Mouse (Mus musculus) kidney, embryonic 15.5 days (tissue): Measurements from ENCODE around the gene Tmem54. TPM values are rescaled to one million over a fixed set of nuclear protein-coding genes. Genes with fewer than 3 reads are reported as not detected.
A peak's percentile ranks its signal among the peaks of the same experiment; 100 is the strongest.

Experiments used
- ATAC-seq: fragments of 200-750 bp; cut with Nextera tagmentation; replicated peaks from 2 replicates; pipeline ENCODE4 v1.8.0; 2017; ENCODE audit warnings: moderate TSS enrichment; ENCODE audit not compliant: low FRiP score
- H3K27ac ChIP-seq: fragments of 300-500 bp; sonication (generic); 2 replicates; pipeline ENCODE4 v1.5.1; 2015; ENCODE audit warnings: mild to moderate bottlenecking, inconsistent platforms
- H3K27me3 ChIP-seq: fragments of 300-500 bp; sonication (generic); 2 replicates; pipeline ENCODE4 v1.6.1; 2015; ENCODE audit warnings: inconsistent platforms
- H3K36me3 ChIP-seq: fragments of 300-500 bp; sonication (generic); 2 replicates; pipeline ENCODE4 v1.6.1; 2015; ENCODE audit warnings: inconsistent platforms
- H3K4me1 ChIP-seq: fragments of 300-500 bp; sonication (generic); 2 replicates; pipeline ENCODE4 v1.6.1; 2015; ENCODE audit warnings: inconsistent platforms
- H3K4me2 ChIP-seq: fragments of 300-500 bp; sonication (generic); 2 replicates; pipeline ENCODE4 v1.6.1; 2015; ENCODE audit warnings: moderate library complexity, mild to moderate bottlenecking, inconsistent platforms
- H3K4me3 ChIP-seq: fragments of 300-500 bp; sonication (generic); replicated peaks from 2 replicates; pipeline ENCODE4 v1.5.1; 2015; ENCODE audit warnings: mild to moderate bottlenecking, inconsistent platforms
- H3K9ac ChIP-seq: fragments of 300-500 bp; sonication (generic); 2 replicates; pipeline ENCODE4 v1.6.1; 2015; ENCODE audit warnings: mild to moderate bottlenecking, inconsistent platforms
- H3K9me3 ChIP-seq: fragments of 300-500 bp; sonication (generic); replicated peaks from 2 replicates; pipeline ENCODE4 v1.6.1; 2016; ENCODE audit warnings: inconsistent platforms
- WGBS: fragments of 180-500 bp; shearing (Covaris S2); methylation state at CpG from one replicate; pipeline ENCODE4 v1.1.7; 2015; ENCODE audit warnings: mixed read lengths; 5-methylcytosine and 5-hydroxymethylcytosine counted together
- polyA plus RNA-seq: library from polyadenylated mRNA; unstranded; fragments of >200 nt; fragmentation: Nextera tagmentation; extraction: Ambion mirVana; gene quantifications from 2 replicates; pipeline ENCODE4 v1.2.1, GENCODE M21; 2015

Gene Tmem54
- 9.2 TPM in 2 replicates for polyA plus RNA-seq

- H3K9ac ChIP-seq, result peak within 1 kb of the TSS; percentile 37
Observed at GRCm38 (mm10) chr4:129105356-129105755, at the start of gene Tmem54. Tmem54 (plus strand) TSS chr4:129105548.

GRCm38 (mm10) chr4:129055562-129055961, 49.8 kb upstream of the Tmem54 start:
- Histone ChIP-seq H3K36me3 (no peaks in the 10 kb centered on the region), H3K9ac (no peak overlapping the region), H3K4me2 (no peak overlapping the region), H3K27ac (no peak overlapping the region), H3K4me1 (peaks cover 17% of the 10 kb centered on the region), H3K27me3 (peaks cover 16% of the 10 kb centered on the region), H3K4me3 (no peak overlapping the region), H3K9me3 (no peaks in the 10 kb centered on the region)
- no peak for ATAC-seq
- WGBS, result 81% methylated on average over 5 of the region's 5 CpGs

More at GRCm38 (mm10) chr4:129105356-129105755, at the start of gene Tmem54:
- Histone ChIP-seq H3K4me3 (peak within 1 kb of the TSS; percentile 35), H3K9me3 (no peaks in the 10 kb centered on the region), H3K27me3 (peaks cover 38% of the 10 kb centered on the region), H3K27ac (no peak within 1 kb of the TSS), H3K36me3 (no peaks in the 10 kb centered on the region), H3K4me1 (peaks cover 35% of the 10 kb centered on the region), H3K4me2 (peak within 1 kb of the TSS; percentile 64)
- peak; percentile 63 for ATAC-seq
- WGBS, result 2% methylated on average over 40 of the region's 40 CpGs

DNA sequence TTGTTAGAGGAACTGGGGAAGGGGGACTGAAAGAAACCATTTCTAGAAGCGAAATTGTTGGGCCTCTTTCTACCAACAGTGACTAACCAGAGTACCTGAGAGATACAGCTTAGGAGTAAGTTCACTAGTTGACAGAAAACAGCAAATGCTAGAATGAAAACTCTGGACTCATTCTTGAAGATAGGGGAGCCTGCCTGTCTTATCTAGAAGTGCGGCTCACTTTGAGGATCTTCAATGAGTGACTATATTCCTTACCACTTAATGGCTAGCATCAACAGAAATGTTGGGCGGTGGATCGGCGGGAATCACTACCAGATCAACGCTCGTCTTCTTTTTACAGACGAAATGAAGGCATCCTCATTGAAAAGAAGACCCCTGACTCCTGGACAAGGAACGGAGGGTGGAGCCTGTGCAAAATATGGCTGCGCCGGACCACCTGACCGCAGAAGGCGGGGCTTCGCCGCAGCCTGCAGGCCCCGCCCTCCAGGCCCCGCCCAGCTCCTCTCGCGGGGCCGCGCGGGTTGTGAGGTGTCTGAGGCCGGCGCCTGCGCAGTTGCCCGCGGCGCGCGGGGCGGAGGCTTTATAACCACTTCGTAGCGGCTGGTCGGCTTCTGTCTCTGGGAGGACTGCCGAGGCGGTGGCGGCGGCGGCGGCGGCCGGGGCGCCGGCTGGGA, 47.7 kb upstream of the Tmem54 start:
- Histone ChIP-seq H3K9me3 (no peaks in the 10 kb centered on the region), H3K4me2 (peak overlapping the region; percentile 100), H3K9ac (peak overlapping the region; percentile 92), H3K27ac (peak overlapping the region; percentile 92), H3K4me3 (peak overlapping the region; percentile 84), H3K36me3 (no peaks in the 10 kb centered on the region), H3K27me3 (no peaks in the 10 kb centered on the region), H3K4me1 (peaks cover 17% of the 10 kb centered on the region)
- peak; percentile 96 for ATAC-seq
- WGBS, result 4% methylated on average over 44 of the region's 44 CpGs

GRCm38 (mm10) chr4:129058207-129059092, 46.9 kb upstream of the Tmem54 start, which contains the start of gene Rnf19b:
Rnf19b (plus strand) TSS chr4:129058271.
- WGBS, result under 1% methylated on average over 99 of the region's 107 CpGs
- Histone ChIP-seq H3K27me3 (no peaks in the 10 kb centered on the region), H3K27ac (peak within 1 kb of the TSS; percentile 92), H3K9me3 (no peaks in the 10 kb centered on the region), H3K9ac (peak within 1 kb of the TSS; percentile 92), H3K4me1 (peaks cover 19% of the 10 kb centered on the region), H3K4me2 (peak within 1 kb of the TSS; percentile 100), H3K4me3 (peak within 1 kb of the TSS; percentile 84), H3K36me3 (no peaks in the 10 kb centered on the region)
- peak; percentile 72 for ATAC-seq

- H3K9me3 ChIP-seq, result no peaks in the 10 kb centered on the region
- 0 out of 2 replicates have a peak, but pooled peaks have one; percentile 14 for ATAC-seq
- no peaks in the 10 kb centered on the region for H3K27me3 ChIP-seq
- peak overlapping the region; percentile 92 for H3K9ac ChIP-seq
- 3% methylated on average over 13 of the region's 13 CpGs for WGBS
- H3K27ac ChIP-seq, result peak overlapping the region; percentile 92; the same call in 1 of the 2 replicates
- no peaks in the 10 kb centered on the region for H3K36me3 ChIP-seq
- H3K4me3 ChIP-seq, result peak overlapping the region; percentile 84
- peaks cover 19% of the 10 kb centered on the region for H3K4me1 ChIP-seq
- H3K4me2 ChIP-seq, result peak overlapping the region; percentile 100
Observed at GRCm38 (mm10) chr4:129059125-129059551, 46.2 kb upstream of the Tmem54 start.

DNA sequence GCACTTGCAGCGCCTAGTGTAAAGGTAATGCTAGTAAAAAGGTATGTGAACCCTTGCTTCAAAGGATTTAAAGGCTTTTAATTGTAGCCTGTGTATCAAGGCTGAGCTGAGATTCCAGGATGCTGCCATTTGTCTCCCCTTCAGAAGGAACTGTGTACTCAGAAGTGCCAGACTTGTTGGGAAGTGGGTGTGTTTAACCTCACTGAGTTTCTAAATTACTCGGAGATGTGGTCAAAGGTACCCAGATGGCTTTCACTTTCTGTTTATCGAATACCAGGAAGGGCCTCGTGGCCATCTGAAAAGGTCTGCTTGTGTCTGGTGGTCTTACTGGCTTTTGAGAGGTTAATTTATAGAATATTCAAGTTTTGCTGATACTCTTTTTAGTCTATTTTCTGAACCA, 45.4 kb upstream of the Tmem54 start:
- peak overlapping the region; percentile 100 for H3K4me2 ChIP-seq
- H3K27me3 ChIP-seq, result no peaks in the 10 kb centered on the region
- H3K4me3 ChIP-seq, result peak overlapping the region; percentile 84
- H3K9ac ChIP-seq, result 0 out of 2 replicates have a peak overlapping the region, but pooled peaks have one; percentile 92
- ATAC-seq, result no peak
- H3K9me3 ChIP-seq, result no peaks in the 10 kb centered on the region
- WGBS, result 10% methylated on average over 4 of the region's 4 CpGs
- H3K36me3 ChIP-seq, result no peaks in the 10 kb centered on the region
- no peak overlapping the region for H3K27ac ChIP-seq
- peaks cover 19% of the 10 kb centered on the region for H3K4me1 ChIP-seq

DNA sequence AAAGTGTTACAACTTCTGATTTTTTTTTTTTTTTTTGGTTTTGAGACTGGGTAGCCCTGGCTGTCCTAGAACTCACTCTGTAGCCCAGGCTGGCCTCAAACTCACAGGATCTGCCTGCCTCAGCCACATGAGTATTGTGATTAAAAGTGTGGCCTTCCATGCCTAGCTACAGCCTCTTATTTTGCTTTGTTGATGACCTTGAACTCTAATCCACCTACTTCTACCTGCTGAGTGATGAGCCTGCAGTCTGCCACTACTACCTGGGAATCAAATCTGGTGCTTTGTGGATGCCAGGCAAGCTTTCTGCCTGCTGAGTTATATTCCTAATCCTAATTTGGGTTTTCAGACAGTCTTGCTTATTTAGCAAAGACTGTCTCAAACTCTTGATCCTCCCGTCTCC, 43.9 kb upstream of the Tmem54 start:
- no peak overlapping the region for H3K9ac ChIP-seq
- no peaks in the 10 kb centered on the region for H3K27me3 ChIP-seq
- 95% methylated on average over 1 of the region's 1 CpGs for WGBS
- H3K4me3 ChIP-seq, result no peak overlapping the region
- H3K27ac ChIP-seq, result no peak overlapping the region
- H3K4me1 ChIP-seq, result peaks cover 19% of the 10 kb centered on the region
- no peak overlapping the region for H3K4me2 ChIP-seq
- no peaks in the 10 kb centered on the region for H3K36me3 ChIP-seq
- ATAC-seq, result no peak
- H3K9me3 ChIP-seq, result no peaks in the 10 kb centered on the region

DNA sequence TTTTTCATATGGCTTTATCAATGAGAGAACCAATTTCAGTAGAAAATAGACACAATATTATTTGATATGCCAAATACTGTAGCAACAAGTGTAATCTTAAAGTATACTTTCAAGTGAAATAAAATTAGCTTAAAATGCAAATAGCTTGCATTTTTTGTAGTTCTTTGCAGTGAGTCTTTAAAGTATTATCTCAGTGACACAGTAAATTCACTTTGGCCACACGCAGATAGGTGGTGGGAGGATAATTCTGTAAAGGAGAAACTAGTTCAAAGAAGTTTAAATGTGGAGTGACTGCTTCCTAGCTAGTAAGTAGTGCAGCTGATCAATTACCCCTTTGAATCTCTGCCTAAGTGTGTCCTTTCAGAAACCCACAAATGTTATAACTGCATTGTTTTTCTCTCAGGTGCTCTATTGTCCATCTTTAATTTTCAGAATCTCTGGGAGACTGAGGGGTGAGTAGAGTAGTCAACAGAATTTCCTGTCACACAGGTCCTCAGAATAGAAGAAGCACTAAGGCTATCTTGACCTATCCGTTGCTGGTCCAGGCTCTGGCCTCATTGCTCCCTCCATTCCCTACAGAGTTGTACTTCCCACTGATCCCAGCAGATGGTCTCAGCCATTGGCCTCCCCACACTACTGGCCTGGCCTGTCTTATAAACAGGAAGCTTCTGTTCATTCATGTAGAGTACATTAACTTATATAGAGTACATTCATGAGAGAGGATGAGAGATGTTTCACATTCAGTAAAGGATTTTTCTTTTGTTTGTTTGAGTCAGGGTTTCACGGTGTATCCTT, 42.9 kb upstream of the Tmem54 start:
- Histone ChIP-seq H3K4me3 (no peak overlapping the region), H3K36me3 (no peaks in the 10 kb centered on the region), H3K4me1 (peaks cover 16% of the 10 kb centered on the region), H3K9me3 (no peaks in the 10 kb centered on the region), H3K27me3 (no peaks in the 10 kb centered on the region), H3K27ac (no peak overlapping the region), H3K4me2 (no peak overlapping the region), H3K9ac (no peak overlapping the region)
- ATAC-seq, result no peak
- WGBS, result 81% methylated on average over 3 of the region's 3 CpGs

GRCm38 (mm10) chr4:129065688-129066236, 39.6 kb upstream of the Tmem54 start:
- Histone ChIP-seq H3K27ac (no peak overlapping the region), H3K4me3 (no peak overlapping the region), H3K4me1 (0 out of 2 replicates have a peak, but pooled peaks cover 5% of the 10 kb centered on the region), H3K9me3 (no peaks in the 10 kb centered on the region), H3K36me3 (no peaks in the 10 kb centered on the region), H3K9ac (no peak overlapping the region), H3K4me2 (no peak overlapping the region), H3K27me3 (no peaks in the 10 kb centered on the region)
- ATAC-seq, result no peak

DNA sequence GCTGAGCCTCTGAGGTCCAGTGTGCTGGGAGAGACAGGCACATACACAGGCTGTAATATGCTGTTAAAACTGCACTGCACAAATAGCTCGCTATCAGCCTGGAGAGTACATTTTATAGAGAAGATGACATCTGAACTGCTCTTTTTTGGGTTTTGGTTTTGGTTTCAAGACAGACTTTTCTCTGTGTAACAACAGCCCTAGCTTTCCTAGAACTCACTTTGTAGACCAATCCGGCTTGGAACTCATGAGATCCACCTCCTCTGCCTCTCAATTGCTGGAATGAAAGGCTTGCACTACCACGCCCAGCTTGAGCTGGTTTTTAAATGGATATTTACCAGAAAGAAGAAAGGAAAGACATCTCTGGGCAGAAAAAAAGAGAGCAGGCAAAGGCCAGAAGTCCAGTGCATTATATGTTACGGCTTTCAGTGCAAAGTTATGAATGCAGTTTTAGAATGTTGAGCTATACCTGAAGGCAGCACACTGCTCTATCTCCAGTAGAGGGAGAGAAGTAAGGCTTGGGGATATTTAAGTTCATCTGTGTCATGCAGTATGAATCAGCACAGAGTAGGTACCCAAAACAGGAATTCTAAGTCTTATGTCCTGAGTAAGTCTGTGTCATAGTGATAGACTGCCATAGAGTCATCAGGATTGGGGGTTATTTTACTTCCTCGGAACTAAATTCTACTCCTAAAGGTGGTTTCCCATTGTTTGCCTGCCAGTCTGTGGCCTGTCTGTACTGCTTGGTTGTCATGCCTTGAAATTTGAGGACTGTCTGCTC, 37.5 kb upstream of the Tmem54 start:
- Histone ChIP-seq H3K27ac (no peak overlapping the region), H3K4me1 (0 out of 2 replicates have a peak, but pooled peaks cover 5% of the 10 kb centered on the region), H3K27me3 (no peaks in the 10 kb centered on the region), H3K4me3 (no peak overlapping the region), H3K9ac (no peak overlapping the region), H3K9me3 (no peaks in the 10 kb centered on the region), H3K4me2 (no peak overlapping the region), H3K36me3 (no peaks in the 10 kb centered on the region)
- ATAC-seq, result no peak
- 80% methylated on average over 5 of the region's 5 CpGs for WGBS

DNA sequence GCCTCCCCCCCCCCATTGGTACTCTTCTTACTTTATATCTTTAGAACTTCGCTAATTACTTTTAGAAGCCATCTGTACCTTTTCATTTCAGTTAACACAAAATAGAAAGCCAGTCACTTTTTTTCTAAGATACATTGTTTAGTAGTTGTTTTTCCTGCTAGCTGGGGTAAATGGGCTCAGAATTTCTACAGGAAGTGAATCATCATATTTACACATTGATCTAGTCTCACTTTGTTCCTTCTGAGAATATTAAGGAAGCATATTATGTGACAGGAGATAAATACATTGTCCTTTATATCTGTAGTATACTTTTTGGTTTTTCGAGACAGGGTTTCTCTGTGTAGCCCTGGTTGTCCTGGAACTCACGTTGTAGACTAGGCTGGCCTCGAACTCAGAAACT, 36.5 kb upstream of the Tmem54 start:
- H3K27ac ChIP-seq, result no peak overlapping the region
- H3K27me3 ChIP-seq, result no peaks in the 10 kb centered on the region
- no peak overlapping the region for H3K4me3 ChIP-seq
- 0 out of 2 replicates have a peak, but pooled peaks cover 2% of the 10 kb centered on the region for H3K4me1 ChIP-seq
- H3K9me3 ChIP-seq, result no peaks in the 10 kb centered on the region
- peaks cover 8% of the 10 kb centered on the region for H3K36me3 ChIP-seq
- no peak overlapping the region for H3K4me2 ChIP-seq
- 90% methylated on average over 4 of the region's 4 CpGs for WGBS
- ATAC-seq, result no peak
- no peak overlapping the region for H3K9ac ChIP-seq
